Mouse (Mus musculus): ENCODE measurements around the gene Rasl10a.

GRCm38 (mm10) chr11:5064282-5065055 is 6.5 kb downstream of the Rasl10a start:
- TF ChIP-seq POLR2A (IDR thresholded peaks at IDR 0.05; ENCODE audit: low read depth, low read length) = no peak
- no peak for TF ChIP-seq CTCF (IDR thresholded peaks at IDR 0.05; ENCODE audit: borderline replicate concordance, insufficient read depth, low read length)

All from embryonic fibroblast, embryonic 13.5 days (primary cell).